In genomic region chr3:14738261-14738660, GRCm38 (mm10) we compare ENCODE assay signal across 35 mouse cellular contexts.
"Had no signal": no experiment of that assay in that cellular context is flagged by ENCODE, and none has a peak within 500 bp of the region (broad histone marks: within the 10 kb centered on the region; RNA-seq: fewer than 3 reads in every experiment).

No protein-coding gene starts in this region.

- H3K27me3 ChIP-seq: heart, embryonic 12.5 days; heart, embryonic 13.5 days; heart, embryonic 15.5 days; hindbrain, embryonic 12.5 days; hindbrain, embryonic 13.5 days; hindbrain, embryonic 15.5 days; intestine, embryonic 15.5 days; kidney, embryonic 15.5 days had no signal

- H3K9me3 ChIP-seq: heart, embryonic 10.5 days; heart, embryonic 12.5 days; heart, embryonic 13.5 days; heart, embryonic 15.5 days; hindbrain, embryonic 10.5 days; hindbrain, embryonic 12.5 days; hindbrain, embryonic 13.5 days; hindbrain, embryonic 15.5 days; intestine, embryonic 15.5 days; kidney, embryonic 15.5 days had no signal

- DNase-seq: heart, adult 2 months; heart, postnatal 10 days; heart, postnatal 14 days; heart, postnatal 36 days; heart, postnatal 4 days; kidney, adult 11 months; kidney, adult 18-20 months; kidney, adult 2 months; kidney, adult 8-10 months; kidney, adult 9 months; kidney, postnatal 10 days; kidney, postnatal 14 days; kidney, postnatal 25 days; kidney, postnatal 36 days; kidney, postnatal 4 days; layer of hippocampus, adult 9-11 months had no signal

- H3K9ac ChIP-seq: heart, embryonic 12.5 days; heart, embryonic 13.5 days; heart, embryonic 15.5 days; hindbrain, embryonic 12.5 days; hindbrain, embryonic 13.5 days; hindbrain, embryonic 14.5 days; hindbrain, embryonic 15.5 days; intestine, embryonic 15.5 days; kidney, embryonic 15.5 days had no signal

- H3K4me1 ChIP-seq: heart, embryonic 10.5 days; heart, embryonic 12.5 days; heart, embryonic 13.5 days; heart, embryonic 15.5 days; hindbrain, embryonic 10.5 days; hindbrain, embryonic 12.5 days; hindbrain, embryonic 13.5 days; hindbrain, embryonic 15.5 days; intestine, embryonic 15.5 days; kidney, embryonic 15.5 days had no signal

- H3K4me2 ChIP-seq: heart, embryonic 11.5 days; heart, embryonic 12.5 days; heart, embryonic 13.5 days; heart, embryonic 15.5 days; hindbrain, embryonic 12.5 days; hindbrain, embryonic 13.5 days; hindbrain, embryonic 14.5 days; hindbrain, embryonic 15.5 days; intestine, embryonic 15.5 days; kidney, embryonic 15.5 days had no signal

- ATAC-seq: hindbrain, embryonic 16.5 days; hindbrain, postnatal 0 days; inflammation-experienced regulatory T-cells, adult 6 months; intestine, embryonic 15.5 days; intestine, embryonic 16.5 days; intestine, postnatal 0 days had no signal

- H3K27ac ChIP-seq: heart, adult 2 months; heart, embryonic 10.5 days; heart, embryonic 13.5 days; heart, embryonic 15.5 days; hindbrain, embryonic 10.5 days; hindbrain, embryonic 12.5 days; hindbrain, embryonic 13.5 days; hindbrain, embryonic 14.5 days; hindbrain, embryonic 15.5 days; hindbrain, postnatal 0 days; intestine, embryonic 15.5 days; kidney, embryonic 15.5 days; kidney, postnatal 0 days; layer of hippocampus, adult 2 months had no signal

- H3K36me3 ChIP-seq: heart, embryonic 10.5 days; heart, embryonic 12.5 days; heart, embryonic 13.5 days; heart, embryonic 15.5 days; hindbrain, embryonic 10.5 days; hindbrain, embryonic 12.5 days; hindbrain, embryonic 13.5 days; hindbrain, embryonic 15.5 days; intestine, embryonic 15.5 days; kidney, embryonic 15.5 days had no signal

- H3K4me3 ChIP-seq: heart, adult 2 months; heart, embryonic 10.5 days; heart, embryonic 12.5 days; heart, embryonic 13.5 days; heart, embryonic 15.5 days; hindbrain, embryonic 10.5 days; hindbrain, embryonic 12.5 days; hindbrain, embryonic 13.5 days; hindbrain, embryonic 15.5 days; intestine, embryonic 15.5 days; kidney, embryonic 15.5 days; layer of hippocampus, adult 2 months had no signal
